15 mouse cellular contexts compared by ENCODE assay signal in the genomic region with DNA sequence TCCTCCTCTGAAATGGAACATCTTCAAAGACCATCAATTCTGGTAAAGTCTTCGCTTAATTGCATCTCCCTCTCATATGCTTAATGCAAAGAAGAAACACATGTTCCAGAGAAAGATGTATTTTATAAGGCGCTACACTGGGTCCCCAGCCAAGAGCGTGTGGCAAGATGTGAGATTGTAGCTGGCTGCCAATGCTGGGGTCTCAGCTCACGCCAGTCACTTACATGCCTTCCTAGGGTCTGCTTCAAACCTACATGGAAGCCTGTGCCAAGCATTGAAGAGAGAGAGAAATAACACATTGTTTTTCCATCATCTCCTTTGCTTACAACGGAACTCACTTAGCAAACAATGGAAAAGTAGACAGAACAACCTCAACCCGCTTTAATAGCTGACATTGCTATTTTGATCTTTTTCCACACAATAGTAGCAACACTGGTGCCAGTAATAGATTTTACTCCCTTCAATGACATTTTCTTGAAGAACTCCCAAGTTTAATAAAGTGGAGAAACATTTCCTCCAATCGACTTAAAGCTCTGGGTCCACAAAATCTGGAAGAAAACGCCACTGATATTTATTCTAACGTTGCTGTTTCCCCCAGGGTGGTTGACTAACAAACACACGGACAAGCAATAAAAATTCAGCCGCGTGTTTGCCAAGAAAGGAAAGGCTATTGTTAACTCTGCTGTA.
DNase-seq lines count a peak whose midpoint lies in the region; ATAC-seq and TF ChIP-seq lines count a peak whose summit lies in the region.
"Had no signal": no experiment of that assay in that cellular context is flagged by ENCODE, and none has a peak within 500 bp of the region (broad histone marks: within the 10 kb centered on the region; RNA-seq: fewer than 3 reads in every experiment).

No protein-coding gene starts in this region.

- no peak for ATAC-seq in heart, embryonic 12.5 days (ENCODE audit: insufficient number of reproducible peaks, low FRiP score)
- ATAC-seq in lung, embryonic 16.5 days (ENCODE audit: low read depth): peak; percentile 95
- ATAC-seq in embryonic facial prominence, embryonic 15.5 days (ENCODE audit: insufficient number of reproducible peaks, low FRiP score, low TSS enrichment, low read depth): peak; percentile 59
- ATAC-seq: intestine, postnatal 0 days had no signal

- no peak overlapping the region for H3K4me3 ChIP-seq in heart, embryonic 12.5 days
- H3K4me3 ChIP-seq in lung, embryonic 16.5 days (ENCODE audit: low read length): no peak overlapping the region
- H3K4me3 ChIP-seq in embryonic facial prominence, embryonic 15.5 days (replicated peaks): no peak overlapping the region
- H3K4me3 ChIP-seq: neural tube, embryonic 13.5 days had no signal

- no peak overlapping the region for H3K4me2 ChIP-seq in heart, embryonic 12.5 days
- H3K4me2 ChIP-seq in lung, embryonic 16.5 days (ENCODE audit: low read depth, low read length): no peak overlapping the region
- no peak overlapping the region; the same call in 1 of the 2 replicates for H3K4me2 ChIP-seq in embryonic facial prominence, embryonic 15.5 days (replicated peaks)
- H3K4me2 ChIP-seq: hindbrain, embryonic 14.5 days; neural tube, embryonic 13.5 days had no signal

- intact Hi-C loops in heart, postnatal 10 days (cut with DNase I): no loop called here

- WGBS in heart, embryonic 12.5 days: 84% methylated on average over 12 of the region's 12 CpGs
- WGBS in lung, embryonic 16.5 days: 39% methylated on average over 12 of the region's 12 CpGs
- 39% methylated on average over 12 of the region's 12 CpGs for WGBS in embryonic facial prominence, embryonic 15.5 days

- no peak for TF ChIP-seq POLR2A in brain, embryonic 14.5 days (IDR thresholded peaks at IDR 0.05; ENCODE audit: borderline replicate concordance, extremely low read depth, insufficient read depth, insufficient read length, poor library complexity, severe bottlenecking)

- peak; percentile 36 to 39 for DNase-seq in heart, postnatal 10 days
- no peak for DNase-seq in lung, postnatal 14 days
- DNase-seq in brain, embryonic 14.5 days (ENCODE audit: low read depth): peak; percentile 46
- DNase-seq in c-Kit-positive CD71-positive TER-119-positive erythroid progenitor cells, embryonic 14.5 days (ENCODE audit: low spot score): no peak
- DNase-seq: adrenal gland, adult 8-10 months; cerebellum, adult 8-10 months; right cerebral cortex, postnatal 4 days; thymus, adult 2 months had no signal

- H3K36me3 ChIP-seq in heart, embryonic 12.5 days: no peaks in the 10 kb centered on the region
- no peaks in the 10 kb centered on the region for H3K36me3 ChIP-seq in lung, embryonic 16.5 days (ENCODE audit: control insufficient read depth, insufficient read depth, low read length)
- no peaks in the 10 kb centered on the region for H3K36me3 ChIP-seq in embryonic facial prominence, embryonic 15.5 days
- H3K36me3 ChIP-seq: G1E; neural tube, embryonic 13.5 days had no signal

- H3K27me3 ChIP-seq in heart, embryonic 12.5 days (replicated peaks): no peaks in the 10 kb centered on the region; the same call in 1 of the 2 replicates
- H3K27me3 ChIP-seq in lung, embryonic 16.5 days (ENCODE audit: control insufficient read depth, insufficient read depth, low read depth, low read length): no peaks in the 10 kb centered on the region
- no peaks in the 10 kb centered on the region for H3K27me3 ChIP-seq in embryonic facial prominence, embryonic 15.5 days
- H3K27me3 ChIP-seq: neural tube, embryonic 13.5 days had no signal

- H3K9me3 ChIP-seq in heart, embryonic 12.5 days (replicated peaks): no peaks in the 10 kb centered on the region; the same call in 1 of the 2 replicates
- H3K9me3 ChIP-seq in lung, embryonic 16.5 days (ENCODE audit: control insufficient read depth, low read length): no peaks in the 10 kb centered on the region
- H3K9me3 ChIP-seq in embryonic facial prominence, embryonic 15.5 days (replicated peaks): no peaks in the 10 kb centered on the region
- H3K9me3 ChIP-seq: G1E; neural tube, embryonic 13.5 days had no signal

- no peak for TF ChIP-seq CTCF in brain, embryonic 14.5 days (IDR thresholded peaks at IDR 0.05; ENCODE audit: borderline replicate concordance, extremely low read depth, insufficient read depth, insufficient read length)

- no peak overlapping the region for H3K9ac ChIP-seq in heart, embryonic 12.5 days
- H3K9ac ChIP-seq in lung, embryonic 16.5 days (ENCODE audit: low read length): no peak overlapping the region
- H3K9ac ChIP-seq in embryonic facial prominence, embryonic 15.5 days: no peak overlapping the region
- H3K9ac ChIP-seq: hindbrain, embryonic 14.5 days; neural tube, embryonic 13.5 days had no signal

- H3K27ac ChIP-seq in heart, embryonic 12.5 days (ENCODE audit: poor library complexity, severe bottlenecking): no peak overlapping the region
- H3K27ac ChIP-seq in lung, embryonic 16.5 days (ENCODE audit: low read length): 0 out of 2 replicates have a peak overlapping the region, but pooled peaks have one; percentile 57
- H3K27ac ChIP-seq in embryonic facial prominence, embryonic 15.5 days (replicated peaks): peak overlapping the region; percentile 85
- H3K27ac ChIP-seq: hindbrain, embryonic 14.5 days; neural tube, embryonic 13.5 days had no signal

- no peaks in the 10 kb centered on the region for H3K4me1 ChIP-seq in heart, embryonic 12.5 days (replicated peaks)
- H3K4me1 ChIP-seq in lung, embryonic 16.5 days (replicated peaks; ENCODE audit: control insufficient read depth, insufficient read depth, low read length): peaks cover 7% of the 10 kb centered on the region
- H3K4me1 ChIP-seq in embryonic facial prominence, embryonic 15.5 days: peaks cover 9% of the 10 kb centered on the region

Comparison
In these comparisons a context has a peak if more than half of its experiments do, and no peak if none do; other contexts are left out.
1. DNase-seq: peak in heart, postnatal 10 days (2 of 2) and brain, embryonic 14.5 days (single experiment); none in lung, postnatal 14 days (single experiment) and c-Kit-positive CD71-positive TER-119-positive erythroid progenitor cells, embryonic 14.5 days (single experiment).